Mouse (Mus musculus) heart, postnatal 0 days (tissue): ENCODE data around the gene RPS10-NUDT3.

Experiments used
- CTCF ChIP-seq: IDR thresholded peaks from 2 replicates; pipeline ENCODE4 v1.5.1; 2016; ENCODE audit warnings: antibody characterized with exemption, control low read depth, low read depth
- EP300 ChIP-seq: IDR thresholded peaks from 2 replicates; pipeline ENCODE4 v1.6.1; 2016; ENCODE audit warnings: antibody characterized with exemption, low read depth

GRCm38 (mm10) chr17:27547253-27547868 is 87.7 kb downstream of the RPS10-NUDT3 start:
- TF ChIP-seq CTCF (no peak), EP300 (no peak)
